Mouse (Mus musculus) neural tube, embryonic 15.5 days (tissue): ENCODE data around the gene Foxp1. TPM values are rescaled to one million over a fixed set of nuclear protein-coding genes. Genes with fewer than 3 reads are reported as not detected.

Experiments
- ATAC-seq: fragments of 200-750 bp; cut with Nextera tagmentation; 2 replicates; pipeline ENCODE4 v1.8.0; 2017; ENCODE audit warnings: mild to moderate bottlenecking, moderate TSS enrichment, moderate library complexity; ENCODE audit not compliant: low FRiP score
- H3K27ac ChIP-seq: fragments of 300-500 bp; sonication (generic); replicated peaks from 2 replicates; pipeline ENCODE4 v1.5.1; 2015; ENCODE audit warnings: mild to moderate bottlenecking, inconsistent platforms
- H3K27me3 ChIP-seq: fragments of 300-500 bp; sonication (generic); replicated peaks from 2 replicates; pipeline ENCODE4 v1.6.1; 2015; ENCODE audit warnings: inconsistent platforms
- H3K36me3 ChIP-seq: fragments of 300-500 bp; sonication (generic); 2 replicates; pipeline ENCODE4 v1.6.1; 2015; ENCODE audit warnings: inconsistent platforms
- H3K4me1 ChIP-seq: fragments of 300-500 bp; sonication (generic); 2 replicates; pipeline ENCODE4 v1.6.1; 2015; ENCODE audit warnings: inconsistent platforms
- H3K4me2 ChIP-seq: fragments of 300-500 bp; sonication (generic); 2 replicates; pipeline ENCODE4 v1.6.1; 2015; ENCODE audit warnings: inconsistent platforms, mild to moderate bottlenecking, moderate library complexity
- H3K4me3 ChIP-seq: fragments of 300-500 bp; sonication (generic); replicated peaks from 2 replicates; pipeline ENCODE4 v1.5.1; 2015; ENCODE audit warnings: mild to moderate bottlenecking, inconsistent platforms
- H3K9ac ChIP-seq: fragments of 300-500 bp; sonication (generic); replicated peaks from 2 replicates; pipeline ENCODE4 v1.6.1; 2015; ENCODE audit warnings: mild to moderate bottlenecking, inconsistent platforms
- H3K9me3 ChIP-seq: fragments of 300-500 bp; sonication (generic); replicated peaks from 2 replicates; pipeline ENCODE4 v1.6.1; 2016; ENCODE audit warnings: inconsistent platforms
- WGBS: fragments of 180-500 bp; shearing (Covaris S2); methylation state at CpG from one replicate; pipeline ENCODE4 v1.1.7; 2015; ENCODE audit warnings: mixed read lengths; 5-methylcytosine and 5-hydroxymethylcytosine counted together
- polyA plus RNA-seq: library from polyadenylated mRNA; unstranded; fragments of >200 nt; fragmentation: Nextera tagmentation; extraction: Ambion mirVana; gene quantifications from 2 replicates; pipeline ENCODE4 v1.2.1, GENCODE M21; 2015

Gene Foxp1
- polyA plus RNA-seq, 1 experiment from 2014 or later = 51.0 TPM

GRCm38 (mm10) chr6:99403755-99404390 is 118.6 kb downstream of the Foxp1 start:
- H3K9me3 ChIP-seq = no peaks in the 10 kb centered on the region
- no peak overlapping the region for H3K4me2 ChIP-seq
- H3K4me1 ChIP-seq = peaks cover 8% of the 10 kb centered on the region; the same call in 1 of the 2 replicates
- H3K36me3 ChIP-seq = no peaks in the 10 kb centered on the region
- no peak overlapping the region for H3K4me3 ChIP-seq
- H3K27me3 ChIP-seq = no peaks in the 10 kb centered on the region
- no peak overlapping the region for H3K9ac ChIP-seq
- 86% methylated on average over 6 of the region's 6 CpGs for WGBS
- ATAC-seq = no peak
- H3K27ac ChIP-seq = no peak overlapping the region

GRCm38 (mm10) chr6:99402941-99403340 is 119.6 kb downstream of the Foxp1 start:
- Histone ChIP-seq H3K4me1 (peaks cover 8% of the 10 kb centered on the region; the same call in 1 of the 2 replicates), H3K9me3 (no peaks in the 10 kb centered on the region), H3K4me3 (no peak overlapping the region), H3K27me3 (no peaks in the 10 kb centered on the region), H3K27ac (no peak overlapping the region), H3K36me3 (no peaks in the 10 kb centered on the region), H3K4me2 (no peak overlapping the region), H3K9ac (no peak overlapping the region)
- WGBS = 63% methylated on average over 9 of the region's 9 CpGs
- ATAC-seq = no peak

DNA sequence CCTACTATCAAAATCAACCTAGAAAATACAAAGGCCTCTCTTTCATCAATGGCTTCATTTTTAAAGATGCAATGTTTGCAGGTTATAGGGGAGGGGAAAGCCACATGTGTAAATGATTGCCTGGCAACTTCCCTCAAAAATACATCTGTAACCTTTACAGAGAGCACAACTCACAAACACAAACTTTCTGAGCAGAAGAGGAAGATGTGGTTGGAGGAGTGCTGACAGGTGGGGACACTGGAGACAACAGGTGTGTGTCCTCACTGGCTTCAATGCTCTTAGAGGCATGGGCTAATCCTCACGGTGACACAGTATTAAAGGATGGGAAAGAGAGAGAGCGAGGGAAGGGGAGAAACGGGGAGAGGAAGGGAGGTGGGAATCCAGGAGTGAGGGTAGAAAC is 120.2 kb downstream of the Foxp1 start:
- 82% methylated on average over 3 of the region's 3 CpGs for WGBS

GRCm38 (mm10) chr6:99401801-99402200 is 120.7 kb downstream of the Foxp1 start:
- WGBS = 71% methylated on average over 6 of the region's 6 CpGs
- Histone ChIP-seq H3K27me3 (no peaks in the 10 kb centered on the region), H3K27ac (no peak overlapping the region), H3K4me3 (no peak overlapping the region), H3K9me3 (no peaks in the 10 kb centered on the region), H3K4me1 (peaks cover 8% of the 10 kb centered on the region; the same call in 1 of the 2 replicates), H3K36me3 (no peaks in the 10 kb centered on the region), H3K4me2 (no peak overlapping the region), H3K9ac (no peak overlapping the region)
- ATAC-seq = no peak

More for the DNA sequence above, 120.2 kb downstream of the Foxp1 start:
- Histone ChIP-seq H3K4me2 (no peak overlapping the region), H3K27me3 (no peaks in the 10 kb centered on the region), H3K27ac (no peak overlapping the region), H3K36me3 (no peaks in the 10 kb centered on the region), H3K9ac (no peak overlapping the region), H3K9me3 (no peaks in the 10 kb centered on the region), H3K4me1 (peaks cover 8% of the 10 kb centered on the region; the same call in 1 of the 2 replicates), H3K4me3 (no peak overlapping the region)
- no peak for ATAC-seq

GRCm38 (mm10) chr6:99401211-99401610 is 121.3 kb downstream of the Foxp1 start:
- Histone ChIP-seq H3K27me3 (no peaks in the 10 kb centered on the region), H3K4me2 (no peak overlapping the region), H3K27ac (no peak overlapping the region), H3K4me3 (no peak overlapping the region), H3K9ac (no peak overlapping the region), H3K9me3 (no peaks in the 10 kb centered on the region), H3K4me1 (peaks cover 8% of the 10 kb centered on the region; the same call in 1 of the 2 replicates), H3K36me3 (no peaks in the 10 kb centered on the region)
- WGBS = 37% methylated on average over 2 of the region's 2 CpGs
- ATAC-seq = no peak

DNA sequence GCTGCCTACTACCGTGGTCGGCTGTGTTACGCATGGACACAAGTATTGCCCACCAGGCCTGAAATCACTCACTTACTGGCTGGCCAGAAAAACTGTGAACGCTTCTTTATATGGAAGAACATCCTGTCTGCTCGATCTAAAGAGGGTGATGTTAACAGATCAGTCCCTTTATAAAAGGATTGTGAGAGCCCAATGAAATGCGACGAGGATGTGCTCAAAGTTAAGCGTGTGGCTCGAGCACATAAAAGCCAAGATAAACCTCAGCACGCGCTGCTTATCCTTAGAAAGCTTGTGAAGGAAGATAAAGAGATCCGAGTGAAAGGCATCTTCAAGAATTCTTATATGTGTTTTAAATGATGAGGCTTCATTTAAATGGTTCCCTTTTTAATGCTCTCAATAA is 126.8 kb downstream of the Foxp1 start:
- Histone ChIP-seq H3K9me3 (no peaks in the 10 kb centered on the region), H3K27ac (no peak overlapping the region), H3K27me3 (no peaks in the 10 kb centered on the region), H3K4me3 (no peak overlapping the region), H3K4me1 (peaks cover 6% of the 10 kb centered on the region), H3K36me3 (no peaks in the 10 kb centered on the region), H3K4me2 (no peak overlapping the region), H3K9ac (no peak overlapping the region)
- ATAC-seq = no peak
- 41% methylated on average over 12 of the region's 12 CpGs for WGBS

- ATAC-seq = no peak
- H3K4me3 ChIP-seq = no peak overlapping the region
- H3K4me2 ChIP-seq = no peak overlapping the region
- H3K4me1 ChIP-seq = peaks cover 6% of the 10 kb centered on the region
- H3K27ac ChIP-seq = no peak overlapping the region
- H3K36me3 ChIP-seq = no peaks in the 10 kb centered on the region
- H3K27me3 ChIP-seq = no peaks in the 10 kb centered on the region
- WGBS = 79% methylated on average over 5 of the region's 5 CpGs
- H3K9me3 ChIP-seq = no peaks in the 10 kb centered on the region
- H3K9ac ChIP-seq = no peak overlapping the region
Observed at GRCm38 (mm10) chr6:99394801-99395200, 127.7 kb downstream of the Foxp1 start.

DNA sequence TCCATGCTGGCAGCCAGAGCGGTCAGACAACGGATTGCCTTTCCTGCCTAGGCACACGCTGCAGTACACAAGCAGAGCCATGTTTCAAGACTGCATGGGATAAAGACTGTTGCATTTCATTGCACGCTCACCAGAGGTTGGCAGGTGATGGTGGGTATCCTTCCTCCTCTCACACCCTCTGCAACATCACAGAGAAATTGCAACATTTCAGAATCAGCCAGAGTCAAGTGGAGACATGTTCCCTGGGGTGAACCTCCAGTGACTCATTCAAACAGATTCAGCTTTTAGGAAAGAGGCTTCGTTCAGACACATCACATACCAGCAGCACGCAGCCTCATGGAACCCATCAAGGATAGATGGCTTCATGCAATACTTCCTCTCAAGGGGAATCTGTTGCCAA is 130.0 kb downstream of the Foxp1 start:
- H3K4me1 ChIP-seq = peaks cover 6% of the 10 kb centered on the region
- no peaks in the 10 kb centered on the region for H3K27me3 ChIP-seq
- H3K4me3 ChIP-seq = no peak overlapping the region
- no peak overlapping the region for H3K9ac ChIP-seq
- no peak overlapping the region for H3K27ac ChIP-seq
- no peaks in the 10 kb centered on the region for H3K9me3 ChIP-seq
- no peak for ATAC-seq
- WGBS = 90% methylated on average over 6 of the region's 6 CpGs
- no peaks in the 10 kb centered on the region for H3K36me3 ChIP-seq
- H3K4me2 ChIP-seq = no peak overlapping the region

- Histone ChIP-seq H3K4me3 (no peak overlapping the region), H3K27ac (0 out of 2 replicates have a peak overlapping the region, but pooled peaks have one; percentile 6), H3K36me3 (no peaks in the 10 kb centered on the region), H3K27me3 (no peaks in the 10 kb centered on the region), H3K9ac (no peak overlapping the region), H3K4me1 (no peaks in the 10 kb centered on the region), H3K4me2 (no peak overlapping the region), H3K9me3 (no peaks in the 10 kb centered on the region)
- 77% methylated on average over 19 of the region's 19 CpGs for WGBS
- ATAC-seq = no peak
Observed at GRCm38 (mm10) chr6:99388741-99389675, 133.5 kb downstream of the Foxp1 start.

- Histone ChIP-seq H3K27me3 (no peaks in the 10 kb centered on the region), H3K36me3 (no peaks in the 10 kb centered on the region), H3K4me2 (no peak overlapping the region), H3K9me3 (no peaks in the 10 kb centered on the region), H3K4me3 (no peak overlapping the region), H3K4me1 (0 out of 2 replicates have a peak, but pooled peaks cover 3% of the 10 kb centered on the region), H3K27ac (no peak overlapping the region), H3K9ac (no peak overlapping the region)
- no peak for ATAC-seq
- 92% methylated on average over 5 of the region's 5 CpGs for WGBS
Observed at GRCm38 (mm10) chr6:99388023-99388422, 134.5 kb downstream of the Foxp1 start.

- H3K36me3 ChIP-seq = no peaks in the 10 kb centered on the region
- 72% methylated on average over 2 of the region's 2 CpGs for WGBS
- no peaks in the 10 kb centered on the region for H3K27me3 ChIP-seq
- peaks cover 3% of the 10 kb centered on the region; the same call in 1 of the 2 replicates for H3K4me1 ChIP-seq
- no peaks in the 10 kb centered on the region for H3K9me3 ChIP-seq
- H3K9ac ChIP-seq = no peak overlapping the region
- ATAC-seq = no peak
- H3K4me3 ChIP-seq = no peak overlapping the region
- no peak overlapping the region for H3K27ac ChIP-seq
- no peak overlapping the region for H3K4me2 ChIP-seq
Observed at GRCm38 (mm10) chr6:99385059-99385604, 137.4 kb downstream of the Foxp1 start.
